ENCODE assay signal across 7 mouse cellular contexts in the genomic region with DNA sequence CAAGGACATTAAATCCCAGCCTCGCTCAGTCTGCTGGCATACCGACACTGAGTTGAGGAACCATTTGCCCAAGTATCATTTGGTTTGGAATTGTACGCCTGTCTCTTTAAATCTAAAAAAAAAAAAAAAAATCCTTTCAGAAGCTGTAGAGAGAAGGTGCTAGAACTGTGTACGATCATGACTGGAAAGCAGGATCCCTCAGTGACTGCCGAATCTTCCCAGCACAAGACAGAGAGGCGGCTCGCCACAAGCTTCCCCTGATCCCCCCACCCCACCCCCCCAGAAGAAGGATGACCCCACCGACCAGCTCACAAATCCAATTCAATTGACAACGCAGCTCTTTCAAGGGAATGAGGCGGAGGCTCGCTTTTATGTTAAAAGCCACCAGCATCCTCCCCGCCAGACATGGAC. TPM values are rescaled to one million over a fixed set of nuclear protein-coding genes. Genes with fewer than 3 reads are reported as not detected.
DNase-seq lines count a peak whose midpoint lies in the region; ATAC-seq and TF ChIP-seq lines count a peak whose summit lies in the region.

No protein-coding gene starts in this region.

- ATAC-seq in lung, embryonic 14.5 days (ENCODE audit: insufficient read depth): no peak
- peak; percentile 54; the same call in 1 of the 2 replicates for ATAC-seq in midbrain, embryonic 11.5 days (ENCODE audit: low FRiP score)

- H3K27ac ChIP-seq in lung, embryonic 14.5 days (ENCODE audit: low read depth): peak overlapping the region; percentile 78
- H3K27ac ChIP-seq in embryonic facial prominence, embryonic 10.5 days (replicated peaks): 0 out of 2 replicates have a peak overlapping the region, but pooled peaks have one; percentile 24
- peak overlapping the region; percentile 84 for H3K27ac ChIP-seq in hindbrain, embryonic 10.5 days
- H3K27ac ChIP-seq in midbrain, embryonic 11.5 days (ENCODE audit: low read depth, low read length): peak overlapping the region; percentile 74

- H3K36me3 ChIP-seq in lung, embryonic 14.5 days (ENCODE audit: insufficient read depth): no peaks in the 10 kb centered on the region
- no peaks in the 10 kb centered on the region for H3K36me3 ChIP-seq in embryonic facial prominence, embryonic 10.5 days (replicated peaks)
- H3K36me3 ChIP-seq in hindbrain, embryonic 10.5 days: 0 out of 2 replicates have a peak, but pooled peaks cover 6% of the 10 kb centered on the region
- no peaks in the 10 kb centered on the region for H3K36me3 ChIP-seq in midbrain, embryonic 11.5 days (ENCODE audit: control insufficient read depth, insufficient read depth, low read length)

- DNase-seq in lung, embryonic 14.5 days: peak; percentile 37
- DNase-seq in lung, postnatal 14 days: no peak
- DNase-seq in embryonic facial prominence, embryonic 10.5 days (ENCODE audit: low spot score): no peak
- DNase-seq in hindbrain, embryonic 10.5 days (ENCODE audit: low spot score): peak; percentile 46
- peak; percentile 94 for DNase-seq in midbrain, embryonic 11.5 days (ENCODE audit: low spot score, missing footprints)
- no peak for DNase-seq in yolk sac, embryonic 10.5 days (ENCODE audit: low spot score)
- DNase-seq in urinary bladder, postnatal 4 days (ENCODE audit: low spot score in 2 of 2): no peak

- WGBS in lung, embryonic 14.5 days: 8% methylated on average over 12 of the region's 12 CpGs
- 9% methylated on average over 12 of the region's 12 CpGs for WGBS in embryonic facial prominence, embryonic 10.5 days
- 10% methylated on average over 12 of the region's 12 CpGs for WGBS in hindbrain, embryonic 10.5 days
- 2% methylated on average over 12 of the region's 12 CpGs for WGBS in midbrain, embryonic 11.5 days

- peak overlapping the region; percentile 41 for H3K4me3 ChIP-seq in lung, embryonic 14.5 days (ENCODE audit: low read depth, low read length)
- peak overlapping the region; percentile 57 for H3K4me3 ChIP-seq in embryonic facial prominence, embryonic 10.5 days
- H3K4me3 ChIP-seq in hindbrain, embryonic 10.5 days: peak overlapping the region; percentile 58
- peak overlapping the region; percentile 40 for H3K4me3 ChIP-seq in midbrain, embryonic 11.5 days (ENCODE audit: low read depth, low read length)

- TF ChIP-seq CTCF in lung, embryonic 14.5 days (IDR thresholded peaks at IDR 0.05; ENCODE audit: low read depth): no peak

- no peaks in the 10 kb centered on the region for H3K4me1 ChIP-seq in lung, embryonic 14.5 days (ENCODE audit: insufficient read depth)
- peaks cover 20% of the 10 kb centered on the region for H3K4me1 ChIP-seq in embryonic facial prominence, embryonic 10.5 days
- peaks cover 30% of the 10 kb centered on the region for H3K4me1 ChIP-seq in hindbrain, embryonic 10.5 days (replicated peaks)
- peaks cover 8% of the 10 kb centered on the region; the same call in 1 of the 2 replicates for H3K4me1 ChIP-seq in midbrain, embryonic 11.5 days (ENCODE audit: control insufficient read depth, insufficient read depth, low read length)

- no peaks in the 10 kb centered on the region for H3K27me3 ChIP-seq in lung, embryonic 14.5 days (ENCODE audit: insufficient read depth, low read length)
- H3K27me3 ChIP-seq in embryonic facial prominence, embryonic 10.5 days (replicated peaks; ENCODE audit: low read depth, poor library complexity, severe bottlenecking): peaks cover 38% of the 10 kb centered on the region
- peaks cover 12% of the 10 kb centered on the region for H3K27me3 ChIP-seq in hindbrain, embryonic 10.5 days (ENCODE audit: insufficient read depth, poor library complexity, severe bottlenecking)
- H3K27me3 ChIP-seq in midbrain, embryonic 11.5 days (ENCODE audit: control insufficient read depth, insufficient read depth, low read length): no peaks in the 10 kb centered on the region

- H3K4me2 ChIP-seq in lung, embryonic 14.5 days: peak overlapping the region; percentile 80
- H3K4me2 ChIP-seq in midbrain, embryonic 11.5 days: peak overlapping the region; percentile 67

- H3K9ac ChIP-seq in lung, embryonic 14.5 days: peak overlapping the region; percentile 52
- H3K9ac ChIP-seq in midbrain, embryonic 11.5 days (ENCODE audit: low read length): peak overlapping the region; percentile 69

- no peaks in the 10 kb centered on the region for H3K9me3 ChIP-seq in lung, embryonic 14.5 days (ENCODE audit: low read depth, low read length)
- no peaks in the 10 kb centered on the region for H3K9me3 ChIP-seq in embryonic facial prominence, embryonic 10.5 days
- peaks cover 3% of the 10 kb centered on the region; the same call in 1 of the 2 replicates for H3K9me3 ChIP-seq in hindbrain, embryonic 10.5 days
- H3K9me3 ChIP-seq in midbrain, embryonic 11.5 days (ENCODE audit: control insufficient read depth, low read length): no peaks in the 10 kb centered on the region

RNA-seq across cellular contexts. Expression of a gene that starts 47.1 kb away (rescaled TPM):
- 705 and 755 TPM in 2 replicates for polyA plus RNA-seq in lung, embryonic 14.5 days (2014; fragmentation: Nextera tagmentation; extraction: Ambion mirVana)
- 895 and 919 TPM in 2 replicates for polyA plus RNA-seq in embryonic facial prominence, embryonic 10.5 days (2016; fragmentation: Nextera tagmentation; extraction: Ambion mirVana)
- polyA plus RNA-seq in hindbrain, embryonic 10.5 days (2016; fragmentation: Nextera tagmentation; extraction: Ambion mirVana): 928 and 949 TPM in 2 replicates
- polyA plus RNA-seq in midbrain, embryonic 11.5 days (2014; fragmentation: Nextera tagmentation; extraction: Ambion mirVana): 893 and 966 TPM in 2 replicates

Comparison
In these comparisons a context has a peak if more than half of its experiments do, and no peak if none do; other contexts are left out.
1. DNase-seq: peak in lung, embryonic 14.5 days (single experiment), hindbrain, embryonic 10.5 days (single experiment) and midbrain, embryonic 11.5 days (single experiment); none in lung, postnatal 14 days (single experiment), embryonic facial prominence, embryonic 10.5 days (single experiment), yolk sac, embryonic 10.5 days (single experiment) and urinary bladder, postnatal 4 days (0 of 2).
2. H3K27ac ChIP-seq: peak in every context shown above with its lines; median percentile 84 in hindbrain, embryonic 10.5 days; 78 in lung, embryonic 14.5 days; 74 in midbrain, embryonic 11.5 days; 24 in embryonic facial prominence, embryonic 10.5 days.
3. Peak in every context shown above with its lines, with median percentiles within 50 percentile points of each other: H3K4me3 ChIP-seq.